Mouse (Mus musculus) lung, adult 18-20 months (tissue): ENCODE measurements around the gene Ccdc162.
"Not testable (repeated sequence)": the region's sequence is repeated elsewhere in the genome, so short reads cannot be mapped to it uniquely, and the experiment has no call there.

Source experiments
- DNase-seq, 2 experiments: peaks; one replicate each; pipeline ENCODE4 v3.0.0; 2022; ENCODE audit warnings: mixed read lengths in 2 of 2

The Ccdc162 gene

DNA sequence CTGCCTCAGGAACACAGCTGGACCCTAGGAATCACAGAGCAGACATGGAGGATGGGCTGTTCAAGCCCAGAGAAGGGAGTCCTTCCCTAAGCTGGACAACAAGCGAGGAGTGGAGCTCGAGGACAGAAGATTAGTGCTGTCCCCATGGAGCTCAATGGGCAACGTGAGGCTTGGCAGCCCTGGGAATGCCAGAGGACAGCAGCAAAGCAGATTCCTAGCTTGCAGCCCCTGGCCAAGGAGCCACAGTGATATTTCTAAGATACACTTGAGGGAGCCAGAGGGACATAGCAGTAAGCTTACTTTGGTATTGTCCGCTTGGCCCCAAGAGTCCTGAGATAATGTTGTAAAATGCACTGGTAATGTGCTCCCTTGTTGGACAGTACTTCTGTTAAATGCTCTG is 25.5 kb downstream of the Ccdc162 start:
- DNase-seq, result no peak

DNA sequence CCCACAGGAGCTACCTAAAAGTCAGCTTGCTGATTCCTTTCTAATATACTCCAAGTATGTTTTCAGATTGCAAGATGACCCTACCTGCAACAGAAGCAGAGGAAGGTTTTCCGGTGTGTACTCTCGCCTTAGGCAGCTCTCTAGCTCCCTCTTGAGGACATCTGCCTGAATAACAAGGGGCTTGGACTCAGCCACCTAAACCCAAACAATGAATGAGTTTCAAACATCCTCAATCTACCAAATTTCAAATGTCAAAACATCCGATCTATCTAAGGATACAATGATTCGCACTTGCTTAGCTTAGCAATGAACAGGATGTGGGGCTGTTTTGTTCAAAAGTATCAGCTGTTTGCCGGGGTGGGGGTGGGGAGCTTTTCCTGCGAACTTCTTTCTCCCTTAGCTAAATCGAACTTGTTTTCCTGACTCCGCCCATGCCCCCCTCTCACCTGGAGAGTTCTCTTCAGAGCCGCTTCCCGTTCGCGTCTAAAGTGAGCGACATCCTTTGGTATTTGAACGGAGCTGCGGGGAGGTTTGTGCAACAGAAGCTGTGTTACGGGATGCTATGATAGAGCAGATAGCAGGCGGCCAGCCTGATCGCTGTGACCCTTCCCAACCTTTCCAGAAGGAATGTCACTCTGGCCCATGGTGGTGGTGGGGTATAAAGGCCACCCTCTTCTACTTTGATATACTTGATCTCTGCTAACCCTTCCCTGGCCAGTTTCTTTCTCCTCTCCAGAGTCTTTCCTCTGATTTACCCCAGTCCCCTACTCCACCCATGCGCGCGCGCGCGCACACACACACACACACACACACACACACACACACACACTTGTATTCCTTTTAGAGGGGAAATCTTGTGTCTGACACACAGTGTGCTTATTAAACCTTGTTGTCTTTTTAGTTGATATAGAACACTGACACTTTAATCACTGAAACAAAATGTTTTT is 26.2 kb downstream of the Ccdc162 start:
- peak; percentile 38 to 68 for DNase-seq

DNA sequence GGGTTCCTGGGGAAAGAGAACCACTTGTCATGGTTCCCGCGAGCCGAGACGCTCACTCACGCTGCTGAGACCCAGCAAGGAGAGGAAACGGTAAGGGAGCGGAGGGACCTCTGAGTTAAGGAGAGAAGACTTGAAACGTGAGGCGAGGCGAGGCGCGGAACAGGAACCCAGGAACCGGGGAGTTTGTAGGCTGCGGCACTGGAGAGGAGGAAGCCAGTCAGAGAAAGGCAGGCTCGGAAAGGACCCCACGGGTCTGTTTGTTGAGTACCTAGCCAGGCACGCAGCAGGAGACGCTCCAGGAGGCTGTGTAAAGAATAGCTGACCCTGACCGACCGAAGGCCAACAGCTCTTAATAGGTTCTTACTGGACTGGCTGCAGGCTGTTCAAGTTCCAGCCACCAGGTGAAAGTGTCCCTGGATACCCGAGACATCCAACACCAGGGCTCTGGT is 31.9 kb downstream of the Ccdc162 start:
- peak; percentile 62 to 78 for DNase-seq

DNA sequence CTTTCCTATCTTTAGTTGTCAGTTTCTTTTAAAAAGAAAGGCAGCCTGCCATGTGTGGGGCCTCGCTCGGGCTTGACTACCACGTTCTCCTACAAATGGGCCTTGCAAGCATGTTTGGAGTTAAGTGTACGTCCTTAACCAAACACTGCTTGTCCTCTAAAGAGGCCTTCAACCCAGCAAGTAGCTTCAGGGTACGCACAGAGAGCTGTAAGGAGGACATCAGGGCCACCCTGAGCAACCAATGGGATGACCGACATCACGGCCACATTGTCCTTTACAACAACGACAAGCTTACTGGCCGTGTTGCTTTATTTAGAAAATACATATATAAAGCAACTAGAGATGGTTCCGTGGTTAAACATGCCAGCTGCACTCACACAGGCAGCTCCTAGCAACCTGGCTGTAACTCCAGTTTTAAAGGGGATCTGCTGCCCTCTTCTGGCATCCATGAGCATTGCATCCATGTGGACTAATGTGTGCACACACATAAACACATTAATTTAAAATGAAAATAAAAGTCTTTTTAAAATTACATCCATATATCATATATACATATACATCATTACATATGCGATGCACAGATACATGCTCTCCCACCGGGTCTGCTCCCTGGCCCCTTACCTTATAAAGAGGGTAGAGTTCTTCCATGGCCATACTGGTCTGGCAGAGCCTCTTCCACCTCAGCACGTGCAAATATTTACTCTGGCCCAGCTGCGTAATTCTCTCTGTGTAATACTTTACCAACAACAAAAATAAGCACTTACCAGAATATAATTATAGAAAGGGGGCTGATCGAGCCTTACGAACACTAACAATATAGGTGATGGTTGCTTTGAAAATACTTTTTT is 33.7 kb downstream of the Ccdc162 start:
- peak; percentile 83 to 84 for DNase-seq

DNA sequence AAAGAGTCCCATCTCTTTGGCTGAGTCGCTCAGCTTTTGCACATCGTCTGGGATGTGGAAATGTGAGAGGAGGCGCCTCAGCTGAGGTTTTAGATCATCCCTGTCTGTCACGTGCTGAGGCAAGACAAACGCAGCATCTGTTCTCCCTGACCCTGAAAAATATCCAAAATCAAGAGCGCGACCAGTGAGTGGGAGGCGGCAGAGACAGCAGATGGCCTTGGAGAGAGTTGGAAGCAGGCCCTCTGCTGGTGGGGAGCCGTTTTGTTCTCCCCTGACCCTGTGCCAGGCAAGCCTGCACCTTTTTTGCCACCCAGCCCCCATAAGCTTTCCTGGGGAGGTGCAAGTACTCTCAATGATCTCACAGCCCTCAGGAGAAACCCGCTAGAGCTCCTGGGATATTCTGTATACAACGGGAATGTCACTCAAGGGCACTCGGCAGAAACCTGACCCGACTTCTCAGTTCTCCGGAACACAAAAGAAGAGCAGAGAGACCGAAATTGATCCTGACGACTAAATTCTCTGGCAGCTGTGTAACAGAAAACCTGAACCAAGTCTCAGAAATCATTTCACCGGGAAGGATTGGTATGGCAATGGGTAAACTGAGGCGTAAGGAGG is 37.6 kb downstream of the Ccdc162 start:
- DNase-seq, result peak; percentile 55 to 80

DNA sequence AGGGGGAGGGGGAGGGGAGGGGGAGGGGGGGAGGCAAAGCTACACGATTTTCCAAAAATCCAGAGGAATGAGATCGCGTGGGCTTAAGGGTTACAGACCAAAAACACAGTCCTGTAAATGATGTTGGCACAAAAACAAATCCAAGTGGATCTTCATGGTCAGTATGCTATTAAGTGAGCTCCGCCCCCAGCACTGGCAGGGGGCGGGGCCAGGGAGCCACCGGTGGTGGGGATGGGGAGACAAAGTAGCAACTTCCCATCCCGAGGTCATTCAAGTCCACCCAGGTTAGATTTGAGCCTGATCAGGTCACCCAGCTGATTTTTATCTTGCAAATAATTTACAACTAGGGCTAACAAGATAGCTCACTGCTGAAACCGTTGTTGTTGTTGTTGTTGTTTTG is 39.0 kb downstream of the Ccdc162 start:
- no peak for DNase-seq

DNA sequence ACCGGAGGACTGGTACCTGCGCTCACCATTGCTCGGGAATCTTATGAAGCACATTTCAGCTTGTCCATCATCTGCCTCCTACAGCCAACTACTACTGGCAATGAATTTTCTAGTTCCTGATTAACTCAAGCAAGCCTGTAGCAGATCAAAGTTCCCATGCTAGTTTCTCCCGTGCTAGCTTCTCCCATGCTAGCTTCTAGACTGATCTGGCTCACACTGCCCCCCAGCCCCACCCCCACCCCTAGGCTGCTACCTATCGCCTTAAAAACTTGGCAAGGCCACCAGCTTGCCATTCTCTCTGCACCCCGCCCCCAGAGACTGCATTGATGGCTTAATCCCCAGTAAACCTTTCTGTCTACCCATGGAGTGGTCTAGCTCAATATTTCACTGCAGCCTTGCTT is 39.8 kb downstream of the Ccdc162 start:
- DNase-seq, result no peak

DNA sequence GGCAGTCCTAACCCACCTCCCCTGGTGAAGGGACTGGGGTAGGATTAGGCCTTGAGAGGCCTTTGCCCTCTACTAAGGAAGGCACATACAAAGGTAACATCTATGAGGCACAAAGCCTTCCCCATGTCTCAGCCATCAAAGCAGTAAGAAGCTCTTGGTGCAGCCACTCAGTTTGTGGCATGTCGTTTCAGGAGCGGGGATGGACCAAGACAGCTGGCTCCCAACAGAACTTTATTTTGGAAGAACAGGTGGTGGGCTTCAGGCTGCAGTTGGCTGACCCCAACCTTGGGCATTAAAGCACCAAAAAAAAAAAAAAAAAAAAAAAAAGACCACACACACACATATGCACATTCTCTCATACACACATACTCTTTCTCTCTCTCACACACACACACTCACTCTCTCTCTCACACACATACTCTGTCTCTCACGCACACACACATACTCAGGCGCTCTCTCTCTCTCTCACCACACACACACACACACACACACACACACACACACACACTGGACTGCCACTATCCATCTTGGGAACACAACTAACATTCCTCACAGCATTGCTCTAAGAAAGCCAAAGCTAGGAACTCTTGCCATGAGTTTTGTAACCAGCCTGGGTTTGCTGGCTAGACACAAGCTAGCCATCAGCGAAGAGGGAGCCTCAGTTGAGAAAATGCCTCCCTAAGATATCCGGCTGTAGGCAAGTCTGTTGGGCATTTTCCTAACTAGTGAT is 40.4 kb downstream of the Ccdc162 start:
- DNase-seq, result no peak

DNA sequence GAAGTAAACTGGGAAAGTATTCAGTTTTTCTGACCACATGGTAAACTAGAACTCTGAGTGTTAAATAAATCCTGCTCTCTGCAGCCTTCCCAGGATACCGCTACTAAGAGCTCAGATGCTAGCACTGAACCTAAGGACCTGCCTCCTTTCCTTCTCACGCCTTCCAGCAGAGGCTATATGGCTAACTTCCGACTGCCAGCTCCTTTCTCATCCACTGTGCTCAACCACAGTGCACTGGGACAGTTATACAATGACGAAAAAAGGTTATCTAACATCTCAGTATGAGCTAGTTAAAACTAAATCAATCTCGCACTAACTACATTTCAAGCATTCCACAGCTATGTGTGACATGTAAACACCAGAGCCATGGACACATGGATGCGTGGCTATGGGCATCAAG is 41.2 kb downstream of the Ccdc162 start:
- no peak for DNase-seq

DNA sequence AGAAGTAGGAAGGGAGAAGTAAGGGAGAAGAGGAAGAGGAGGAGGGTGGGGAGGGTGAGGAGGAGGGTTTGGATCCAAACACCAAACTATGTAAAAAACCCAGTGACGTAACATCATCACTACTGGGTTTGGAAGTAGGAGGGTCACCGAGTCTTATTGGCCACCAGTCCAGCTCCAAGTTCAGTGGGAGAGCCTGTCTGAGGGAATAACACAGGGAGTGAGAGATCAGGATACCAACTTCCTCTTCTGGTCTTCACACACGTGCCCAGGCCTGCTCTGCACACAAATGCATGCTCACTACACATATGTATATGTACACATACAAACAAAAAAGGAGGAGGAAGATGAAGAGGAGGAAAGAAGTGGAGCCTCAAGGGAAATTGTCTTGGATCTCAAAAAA is 42.1 kb downstream of the Ccdc162 start:
- DNase-seq, result no peak

DNA sequence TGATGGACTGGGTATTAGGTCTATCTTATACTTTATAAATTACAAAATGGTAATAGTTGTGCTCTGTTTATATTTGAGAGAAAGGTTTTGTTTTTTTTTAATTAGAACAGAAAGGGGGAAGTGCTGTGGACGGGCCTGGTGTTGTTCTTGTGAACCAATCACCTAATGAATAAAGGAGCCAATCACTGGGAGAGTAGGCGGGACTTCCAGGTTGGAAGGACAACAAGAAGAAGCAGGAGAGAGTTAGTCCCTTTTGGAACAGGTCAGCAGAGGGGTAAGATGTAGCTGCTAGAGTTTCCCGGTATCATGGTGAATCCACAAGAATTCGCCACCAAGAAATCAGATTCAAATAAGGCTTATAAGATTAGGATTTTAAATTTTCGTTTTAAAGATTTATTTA is 46.2 kb downstream of the Ccdc162 start:
- no peak for DNase-seq

DNA sequence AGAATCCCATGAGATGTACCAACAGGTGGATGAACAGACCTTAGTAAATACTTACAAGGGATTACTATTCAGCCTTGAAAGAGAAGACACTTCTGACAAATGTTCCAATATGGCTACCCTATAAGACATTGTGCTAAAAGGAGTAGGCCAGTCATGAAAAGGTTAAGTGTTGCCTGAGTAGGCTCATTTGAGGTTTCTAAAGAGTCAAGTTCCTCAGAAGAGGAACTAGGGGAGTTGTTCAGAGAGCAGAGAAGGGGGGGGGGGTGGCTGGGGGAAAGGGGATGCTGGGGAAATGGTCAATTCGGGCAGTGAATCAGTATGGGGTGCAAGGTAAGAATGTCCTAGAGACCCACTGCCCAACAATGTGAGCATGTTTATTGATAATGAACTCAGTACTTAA is 50.9 kb downstream of the Ccdc162 start:
- DNase-seq, result no peak

DNA sequence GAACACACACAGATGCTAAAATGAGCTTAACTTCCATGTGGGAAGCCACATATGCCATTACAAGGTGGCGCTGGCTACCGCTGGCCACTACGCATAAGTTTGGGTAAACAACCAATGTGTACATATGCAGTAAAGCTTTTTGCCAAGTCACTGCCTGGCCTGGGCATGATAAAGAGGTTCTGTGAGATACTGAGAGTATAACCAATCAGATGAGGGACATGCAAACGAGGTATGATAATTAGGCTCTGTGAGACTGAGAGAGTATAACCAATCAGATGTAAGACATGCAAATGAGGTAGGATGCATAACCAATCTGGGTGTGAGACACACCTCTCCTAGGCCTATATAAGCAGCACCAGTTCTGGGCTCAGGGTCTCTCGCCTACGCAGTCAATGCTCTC is 56.8 kb downstream of the Ccdc162 start:
- DNase-seq, result not testable (repeated sequence)

DNA sequence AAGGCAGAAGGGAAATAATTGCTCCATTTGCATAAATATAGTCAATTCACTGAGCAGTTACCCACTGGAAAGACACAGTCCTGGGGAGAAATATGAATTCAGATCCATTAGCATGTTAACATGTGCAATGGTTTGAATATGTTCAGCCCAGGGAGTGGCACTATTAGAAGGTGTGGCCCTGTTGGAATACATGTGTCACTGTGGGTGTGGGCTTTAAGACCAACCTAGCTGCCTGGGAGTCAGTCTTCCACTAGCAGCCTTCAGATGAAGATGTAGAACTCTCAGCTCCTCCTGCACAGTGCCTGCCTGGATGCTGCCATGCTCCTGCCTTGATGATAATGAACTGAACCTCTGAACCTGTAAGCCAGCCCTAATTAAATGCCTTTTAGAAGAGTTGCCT is 60.8 kb downstream of the Ccdc162 start:
- DNase-seq, result not testable (repeated sequence)

DNA sequence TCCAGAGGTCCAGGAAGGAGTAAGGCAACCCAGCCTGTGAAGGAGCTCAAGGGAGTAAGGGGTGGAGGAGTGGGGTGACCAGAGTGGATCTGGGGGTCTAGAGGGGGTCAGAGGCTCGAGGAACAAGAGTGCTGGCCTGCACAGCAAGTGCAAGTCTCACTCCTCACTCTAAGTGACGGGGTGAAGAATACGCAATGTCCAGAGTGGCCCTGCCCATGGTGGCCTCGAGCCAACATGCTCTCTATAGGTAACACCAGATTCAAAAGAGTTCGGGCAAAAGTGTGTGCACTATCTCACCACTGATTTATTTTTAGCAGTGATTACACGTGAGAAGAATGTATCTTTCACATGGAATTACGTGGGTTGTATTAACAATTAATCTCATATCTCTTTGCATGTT is 63.4 kb downstream of the Ccdc162 start:
- DNase-seq, result no peak

DNA sequence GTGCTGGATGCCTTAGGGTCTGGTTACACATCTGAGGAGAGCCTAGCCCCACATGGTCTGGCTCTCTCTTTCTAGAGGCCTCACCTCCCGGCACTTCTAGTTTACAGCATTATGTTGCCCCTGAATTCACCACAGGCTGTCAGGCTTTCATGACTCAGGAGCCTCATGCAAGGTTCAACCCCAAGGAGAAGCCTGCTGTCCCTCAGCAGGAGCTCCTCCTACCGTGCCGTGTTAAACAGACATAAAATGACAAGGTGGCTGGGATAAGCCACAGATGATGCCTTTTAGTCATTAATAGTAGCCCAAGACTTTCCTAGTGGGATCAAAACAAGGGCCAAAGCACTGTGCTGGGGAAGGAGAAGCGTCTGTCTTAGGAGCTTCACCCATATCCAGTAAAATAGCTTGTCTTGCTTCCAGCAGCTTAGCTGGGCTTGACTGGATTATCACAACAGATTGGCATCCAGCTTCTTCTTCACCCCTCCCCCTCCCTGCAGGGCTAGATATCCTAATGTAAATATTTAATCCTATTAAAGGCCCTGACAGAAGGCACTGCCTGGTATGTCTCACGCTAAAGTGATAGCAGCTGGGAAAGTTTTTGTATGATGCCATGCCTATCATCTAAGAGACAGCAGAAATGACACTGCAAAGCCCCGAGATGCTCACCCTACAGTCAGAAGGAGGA is 64.2 kb downstream of the Ccdc162 start:
- peak in 1 of 2 experiments; percentile 43 for DNase-seq

DNA sequence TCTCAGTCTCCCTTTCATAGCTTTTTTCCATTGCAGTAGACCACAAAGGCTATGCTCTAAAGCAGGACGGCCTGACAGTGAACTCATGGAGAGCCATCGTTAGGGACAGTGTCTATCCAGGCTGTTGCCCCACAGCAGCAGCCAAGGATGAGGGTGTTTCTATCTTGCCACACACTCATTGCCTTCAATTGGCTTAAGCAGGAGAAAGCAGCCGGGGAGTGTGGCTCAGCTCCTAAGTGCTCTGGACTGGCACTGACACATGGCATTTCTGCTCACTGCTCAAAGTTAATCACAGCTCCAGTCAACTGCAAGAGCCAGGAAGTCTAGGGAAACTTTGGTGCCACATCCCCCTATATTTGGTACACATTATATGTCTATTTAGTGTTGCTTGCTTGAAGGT is 64.9 kb downstream of the Ccdc162 start:
- DNase-seq, result no peak

DNA sequence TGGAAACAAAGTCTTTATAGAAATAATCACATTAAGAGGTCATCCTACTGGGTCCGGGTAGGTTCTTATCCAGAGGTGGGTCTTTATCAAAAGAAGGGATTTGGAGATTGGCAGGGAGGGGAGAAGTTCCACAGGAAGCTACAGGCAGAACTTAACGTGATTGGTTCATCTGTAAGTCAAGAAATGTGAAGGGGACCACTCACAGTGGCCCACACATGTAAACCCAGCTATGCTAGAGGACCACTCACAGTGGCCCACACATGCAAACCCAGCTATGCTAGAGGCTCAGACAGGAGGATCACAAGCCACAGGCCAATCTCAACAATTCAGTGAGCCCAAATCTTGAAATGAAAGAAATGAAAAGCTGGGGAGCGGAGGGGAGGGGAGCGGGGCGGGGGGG is 67.2 kb downstream of the Ccdc162 start:
- no peak for DNase-seq

DNA sequence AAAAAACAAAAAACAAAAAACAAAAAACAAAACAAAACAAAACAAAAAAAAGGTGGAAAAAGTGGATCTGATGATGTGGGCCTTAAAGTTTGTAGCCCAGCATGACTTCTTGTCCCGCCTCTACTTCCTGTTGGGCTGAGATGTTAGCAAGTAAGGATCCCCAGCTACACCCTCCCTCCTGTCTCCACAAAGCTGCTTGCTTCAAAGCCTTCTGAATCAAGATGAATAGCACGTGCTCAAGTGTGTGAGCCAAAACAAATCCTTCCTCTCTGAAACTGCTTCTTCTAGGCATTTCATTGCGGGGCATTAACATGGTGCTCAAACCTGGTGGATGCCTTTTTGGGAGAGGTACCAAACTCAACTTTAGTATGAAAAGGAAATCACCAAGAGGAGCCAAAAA is 77.7 kb downstream of the Ccdc162 start:
- DNase-seq, result no peak

DNA sequence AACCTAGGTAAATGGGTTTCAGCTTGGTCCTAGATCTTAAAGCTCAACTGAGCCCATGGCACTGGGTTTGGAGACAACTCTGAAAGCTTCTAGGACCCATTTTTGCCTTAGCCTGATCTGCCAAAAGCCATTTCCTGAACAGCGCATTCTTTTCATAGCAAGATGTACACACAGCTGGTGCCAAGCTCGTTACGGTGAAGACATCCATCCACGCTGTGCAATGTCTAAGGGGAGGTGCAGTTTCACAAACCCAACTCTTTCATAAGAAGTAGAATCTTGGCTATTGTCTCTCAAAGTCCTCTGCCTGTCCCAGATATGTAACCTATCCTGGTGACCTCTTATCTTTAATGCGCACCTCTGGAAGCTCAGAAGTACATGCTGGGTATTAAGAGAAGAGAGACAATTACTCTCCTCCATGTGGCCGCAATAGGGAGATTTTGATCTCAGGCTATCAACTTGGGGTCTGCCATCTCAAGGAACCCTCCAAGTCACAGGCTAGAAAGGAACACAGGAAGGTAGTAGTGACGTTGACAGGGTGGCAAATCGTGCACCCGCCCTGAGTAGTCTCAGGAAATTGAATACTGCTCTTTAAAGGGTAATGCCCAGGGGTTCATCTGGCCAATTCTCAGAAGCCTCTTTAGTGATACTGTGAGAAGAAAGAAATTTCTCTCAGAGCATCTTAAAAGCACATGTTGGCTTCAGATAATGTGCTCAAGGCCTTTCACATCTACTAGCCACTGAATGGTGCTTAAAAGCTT is 81.0 kb downstream of the Ccdc162 start:
- DNase-seq, result peak in 1 of 2 experiments; percentile 18

DNA sequence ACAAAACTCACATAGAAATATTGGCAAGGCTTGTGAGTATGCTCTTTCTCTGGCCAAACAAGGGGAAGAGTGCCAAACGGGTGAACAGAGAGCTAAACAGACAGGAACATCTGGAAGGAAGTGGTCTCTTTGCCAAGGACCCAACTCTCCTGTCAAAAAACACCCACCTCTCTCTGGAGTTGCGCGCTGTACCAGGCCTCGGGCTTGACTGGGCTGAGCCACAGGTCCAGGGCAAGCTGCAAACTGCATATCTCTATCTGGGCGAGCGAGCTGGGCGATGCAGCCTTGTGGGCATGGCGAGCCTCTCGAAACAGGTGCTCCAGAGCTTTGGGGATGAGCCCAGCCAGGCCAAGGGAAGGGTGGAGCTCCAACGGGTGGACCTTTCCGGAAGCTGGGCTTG is 82.6 kb downstream of the Ccdc162 start:
- DNase-seq, result no peak
